Mouse (Mus musculus): ENCODE measurements at regions not wholly inside any gene's neighbourhood (a gene's known extent, or its start where the extent isn't known, plus 50 kb on each side); places are given as distances from the start of the nearest gene placed in this dataset.

GRCm38 (mm10) chr12:93960869-93961268 lies 1731.2 kb upstream of the Flrt2 start:
- Histone ChIP-seq H3K36me3 (ENCODE audit: control insufficient read depth, insufficient read depth, low read length) (no peaks in the 10 kb centered on the region), H3K9ac (ENCODE audit: low read depth, low read length, severe bottlenecking) (no peak overlapping the region), H3K4me2 (replicated peaks; ENCODE audit: low read depth, low read length, severe bottlenecking) (no peak overlapping the region), H3K9me3 (ENCODE audit: control insufficient read depth, low read length) (no peaks in the 10 kb centered on the region), H3K27me3 (ENCODE audit: control insufficient read depth, insufficient read depth, low read length) (no peaks in the 10 kb centered on the region), H3K27ac (replicated peaks; ENCODE audit: low read depth, low read length) (no peak overlapping the region), H3K4me1 (ENCODE audit: control insufficient read depth, insufficient read depth, low read length) (no peaks in the 10 kb centered on the region), H3K4me3 (replicated peaks; ENCODE audit: low read length) (no peak overlapping the region)
- 85% methylated on average over 1 of the region's 1 CpGs for WGBS
- DNase-seq (ENCODE audit: low spot score) (no peak), ATAC-seq (ENCODE audit: low FRiP score, low read depth) (no peak)
- no peak for TF ChIP-seq POLR2A (IDR thresholded peaks at IDR 0.05; ENCODE audit: borderline replicate concordance, extremely low read depth, insufficient read depth, insufficient read length)

GRCm38 (mm10) chr12:93981307-93981706 lies 1710.7 kb upstream of the Flrt2 start:
- DNase-seq (ENCODE audit: low spot score) = no peak
- ATAC-seq (ENCODE audit: low FRiP score, low read depth) = no peak
- H3K4me3 ChIP-seq (replicated peaks; ENCODE audit: low read length) = no peak overlapping the region
- WGBS = 77% methylated on average over 1 of the region's 1 CpGs
- no peaks in the 10 kb centered on the region for H3K9me3 ChIP-seq (ENCODE audit: control insufficient read depth, low read length)
- no peak overlapping the region for H3K4me2 ChIP-seq (replicated peaks; ENCODE audit: low read depth, low read length, severe bottlenecking)
- TF ChIP-seq POLR2A (IDR thresholded peaks at IDR 0.05; ENCODE audit: borderline replicate concordance, extremely low read depth, insufficient read depth, insufficient read length) = no peak
- no peaks in the 10 kb centered on the region for H3K36me3 ChIP-seq (ENCODE audit: control insufficient read depth, insufficient read depth, low read length)
- no peaks in the 10 kb centered on the region for H3K4me1 ChIP-seq (ENCODE audit: control insufficient read depth, insufficient read depth, low read length)
- H3K27ac ChIP-seq (replicated peaks; ENCODE audit: low read depth, low read length) = no peak overlapping the region
- H3K27me3 ChIP-seq (ENCODE audit: control insufficient read depth, insufficient read depth, low read length) = no peaks in the 10 kb centered on the region
- no peak overlapping the region for H3K9ac ChIP-seq (ENCODE audit: low read depth, low read length, severe bottlenecking)

- ATAC-seq (ENCODE audit: low FRiP score, low read depth) (no peak), DNase-seq (ENCODE audit: low spot score) (no peak)
- no peak overlapping the region for H3K27ac ChIP-seq (replicated peaks; ENCODE audit: low read depth, low read length)
- H3K4me3 ChIP-seq (replicated peaks; ENCODE audit: low read length) = no peak overlapping the region
- H3K36me3 ChIP-seq (ENCODE audit: control insufficient read depth, insufficient read depth, low read length) = no peaks in the 10 kb centered on the region
- 76% methylated on average over 1 of the region's 1 CpGs for WGBS
- H3K27me3 ChIP-seq (ENCODE audit: control insufficient read depth, insufficient read depth, low read length) = no peaks in the 10 kb centered on the region
- H3K4me2 ChIP-seq (replicated peaks; ENCODE audit: low read depth, low read length, severe bottlenecking) = no peak overlapping the region
- H3K9me3 ChIP-seq (ENCODE audit: control insufficient read depth, low read length) = no peaks in the 10 kb centered on the region
- no peak overlapping the region for H3K9ac ChIP-seq (ENCODE audit: low read depth, low read length, severe bottlenecking)
- no peaks in the 10 kb centered on the region for H3K4me1 ChIP-seq (ENCODE audit: control insufficient read depth, insufficient read depth, low read length)
- no peak for TF ChIP-seq POLR2A (IDR thresholded peaks at IDR 0.05; ENCODE audit: borderline replicate concordance, extremely low read depth, insufficient read depth, insufficient read length)
Observed at GRCm38 (mm10) chr12:93991531-93991930, 1700.5 kb upstream of the Flrt2 start.

- ATAC-seq (ENCODE audit: low FRiP score, low read depth) = no peak
- no peaks in the 10 kb centered on the region for H3K36me3 ChIP-seq (ENCODE audit: control insufficient read depth, insufficient read depth, low read length)
- no peaks in the 10 kb centered on the region for H3K9me3 ChIP-seq (ENCODE audit: control insufficient read depth, low read length)
- no peak overlapping the region for H3K4me2 ChIP-seq (replicated peaks; ENCODE audit: low read depth, low read length, severe bottlenecking)
- 80% methylated on average over 6 of the region's 6 CpGs for WGBS
- H3K4me3 ChIP-seq (replicated peaks; ENCODE audit: low read length) = no peak overlapping the region
- H3K27ac ChIP-seq (replicated peaks; ENCODE audit: low read depth, low read length) = no peak overlapping the region
- no peak for TF ChIP-seq POLR2A (IDR thresholded peaks at IDR 0.05; ENCODE audit: borderline replicate concordance, extremely low read depth, insufficient read depth, insufficient read length)
- DNase-seq (ENCODE audit: low spot score) = no peak
- no peaks in the 10 kb centered on the region for H3K4me1 ChIP-seq (ENCODE audit: control insufficient read depth, insufficient read depth, low read length)
- H3K27me3 ChIP-seq (ENCODE audit: control insufficient read depth, insufficient read depth, low read length) = no peaks in the 10 kb centered on the region
- H3K9ac ChIP-seq (ENCODE audit: low read depth, low read length, severe bottlenecking) = no peak overlapping the region
Observed at GRCm38 (mm10) chr12:93993875-93994274, 1698.2 kb upstream of the Flrt2 start.

- no peak for DNase-seq (ENCODE audit: low spot score)
- Histone ChIP-seq H3K36me3 (ENCODE audit: control insufficient read depth, insufficient read depth, low read length) (no peaks in the 10 kb centered on the region), H3K4me3 (replicated peaks; ENCODE audit: low read length) (no peak overlapping the region), H3K4me2 (replicated peaks; ENCODE audit: low read depth, low read length, severe bottlenecking) (no peak overlapping the region), H3K27me3 (ENCODE audit: control insufficient read depth, insufficient read depth, low read length) (no peaks in the 10 kb centered on the region), H3K27ac (replicated peaks; ENCODE audit: low read depth, low read length) (no peak overlapping the region), H3K4me1 (ENCODE audit: control insufficient read depth, insufficient read depth, low read length) (no peaks in the 10 kb centered on the region), H3K9me3 (ENCODE audit: control insufficient read depth, low read length) (no peaks in the 10 kb centered on the region), H3K9ac (ENCODE audit: low read depth, low read length, severe bottlenecking) (no peak overlapping the region)
- no peak for TF ChIP-seq POLR2A (IDR thresholded peaks at IDR 0.05; ENCODE audit: borderline replicate concordance, extremely low read depth, insufficient read depth, insufficient read length)
- ATAC-seq (ENCODE audit: low FRiP score, low read depth) = no peak
Observed at GRCm38 (mm10) chr12:94015946-94016345, 1676.1 kb upstream of the Flrt2 start.

GRCm38 (mm10) chr12:94031364-94031763 lies 1660.7 kb upstream of the Flrt2 start:
- no peak for ATAC-seq (ENCODE audit: low FRiP score, low read depth)
- Histone ChIP-seq H3K4me3 (replicated peaks; ENCODE audit: low read length) (no peak overlapping the region), H3K36me3 (ENCODE audit: control insufficient read depth, insufficient read depth, low read length) (no peaks in the 10 kb centered on the region), H3K4me2 (replicated peaks; ENCODE audit: low read depth, low read length, severe bottlenecking) (no peak overlapping the region), H3K4me1 (ENCODE audit: control insufficient read depth, insufficient read depth, low read length) (no peaks in the 10 kb centered on the region), H3K27ac (replicated peaks; ENCODE audit: low read depth, low read length) (no peak overlapping the region), H3K27me3 (ENCODE audit: control insufficient read depth, insufficient read depth, low read length) (no peaks in the 10 kb centered on the region), H3K9ac (ENCODE audit: low read depth, low read length, severe bottlenecking) (no peak overlapping the region), H3K9me3 (ENCODE audit: control insufficient read depth, low read length) (no peaks in the 10 kb centered on the region)
- TF ChIP-seq POLR2A (IDR thresholded peaks at IDR 0.05; ENCODE audit: borderline replicate concordance, extremely low read depth, insufficient read depth, insufficient read length) = no peak
- DNase-seq (ENCODE audit: low spot score) = no peak
- 68% methylated on average over 4 of the region's 4 CpGs for whole genome bisulfite sequencing

All from limb, embryonic 14.5 days (tissue).